Mouse (Mus musculus) adrenal gland, postnatal 10 days (tissue): ENCODE measurements around the gene Cul4b. TPM values are rescaled to one million over a fixed set of nuclear protein-coding genes. Genes with fewer than 3 reads are reported as not detected.
"Not testable (repeated sequence)": the region's sequence is repeated elsewhere in the genome, so short reads cannot be mapped to it uniquely, and the experiment has no call there.

Experiments
- DNase-seq: peaks from one replicate; pipeline ENCODE4 v3.0.0; 2021; ENCODE audit warnings: mixed read lengths
- long read RNA-seq, 2 experiments: library from polyadenylated mRNA; stranded (forward); transcript quantifications; one replicate each; pipeline ENCODE4 v2.0.0; 2021
- total RNA-seq, 2 experiments: library from RNA; stranded (reverse); gene quantifications; 2 replicates each; pipeline ENCODE4 v1.2.3; 2021

The Cul4b gene
- 10 to 100 TPM; 34.4 to 36.7 TPM for total RNA-seq
- long read RNA-seq, experiment 1, partial matches to known transcripts, result 21 of 25 reads
- long read RNA-seq, experiment 1, other reads (novel, unspliced or antisense), result 3 of 25 reads
- long read RNA-seq, experiment 2, partial matches to known transcripts, result 21 of 25 reads
- long read RNA-seq, experiment 2, other reads (novel, unspliced or antisense), result 1 of 25 reads

- DNase-seq, result no peak
Measured at GRCm38 (mm10) chrX:38576078-38576477, at the start of gene Cul4b. TSS of gene Cul4b (minus strand) at chrX:38576196.

- DNase-seq, result peak; percentile 25
Measured at GRCm38 (mm10) chrX:38600995-38601369, 25.0 kb upstream of the Cul4b start.

GRCm38 (mm10) chrX:38600177-38600994 lies 24.4 kb upstream of the Cul4b start, which contains the start of gene Mcts1:
TSS of gene Mcts1 (plus strand) at chrX:38600578.
- DNase-seq, result peak; percentile 75

GRCm38 (mm10) chrX:38593180-38593889 lies 17.3 kb upstream of the Cul4b start:
- DNase-seq, result peak; percentile 6

- DNase-seq, result no peak
Measured at GRCm38 (mm10) chrX:38591749-38592148, 15.8 kb upstream of the Cul4b start.

GRCm38 (mm10) chrX:38589827-38590226 lies 13.8 kb upstream of the Cul4b start:
- no peak for DNase-seq

GRCm38 (mm10) chrX:38583261-38583660 lies 7.3 kb upstream of the Cul4b start:
- DNase-seq, result no peak

GRCm38 (mm10) chrX:38581140-38581539 lies 5.1 kb upstream of the Cul4b start:
- no peak for DNase-seq

GRCm38 (mm10) chrX:38566521-38567205 lies 9.3 kb downstream of the Cul4b start:
- no peak for DNase-seq

GRCm38 (mm10) chrX:38565176-38565542 lies 10.8 kb downstream of the Cul4b start:
- no peak for DNase-seq

GRCm38 (mm10) chrX:38564542-38565175 lies 11.3 kb downstream of the Cul4b start:
- DNase-seq, result peak; percentile 92

- DNase-seq, result peak; percentile 8
Measured at GRCm38 (mm10) chrX:38563941-38564541, 12.0 kb downstream of the Cul4b start.

GRCm38 (mm10) chrX:38553255-38553654 lies 22.7 kb downstream of the Cul4b start:
- DNase-seq, result no peak

- peak; percentile 38 for DNase-seq
Measured at GRCm38 (mm10) chrX:38514556-38514955, 61.4 kb downstream of the Cul4b start.

- DNase-seq, result peak; percentile 53
Measured at GRCm38 (mm10) chrX:38504846-38505245, 71.2 kb downstream of the Cul4b start.

GRCm38 (mm10) chrX:38502182-38502581 lies 73.8 kb downstream of the Cul4b start:
- not testable (repeated sequence) for DNase-seq

- not testable (repeated sequence) for DNase-seq
Measured at GRCm38 (mm10) chrX:38485464-38485863, 90.5 kb downstream of the Cul4b start.
